Mouse (Mus musculus) megakaryocyte, adult 5-6 weeks (primary cell): ENCODE results near the gene Cyp2w1. TPM values are rescaled to one million over a fixed set of nuclear protein-coding genes. Genes with fewer than 3 reads are reported as not detected.

Experiments
- ATAC-seq: 2 replicates; pipeline ENCODE4 v1.8.0; 2016; ENCODE audit warnings: mild to moderate bottlenecking, inconsistent platforms; ENCODE audit not compliant: poor library complexity, severe bottlenecking
- total RNA-seq, 2 experiments: library from RNA; stranded (forward) in 1 of 2; stranded (reverse) in 1 of 2; fragments of 153-499, 151-499 nt in 1 of 2; fragments of 221-1000, 200-1000 nt in 1 of 2; gene quantifications; 2 replicates each; pipeline versions ENCODE4 v1.2.3 to v1.2.4; 2015 to 2017

The Cyp2w1 gene
- total RNA-seq (2015) (not detected in 2 replicates), total RNA-seq (2017) (not detected in 2 replicates)

- no peak for ATAC-seq
Observed at GRCm38 (mm10) chr5:139352317-139352716, at the start of gene Cyp2w1. Cyp2w1 (plus strand) TSS chr5:139352617.

GRCm38 (mm10) chr5:139303646-139304061, 48.8 kb upstream of the Cyp2w1 start:
- peak; percentile 13; the same call in 1 of the 2 replicates for ATAC-seq

- peak; percentile 95 for ATAC-seq
Observed at GRCm38 (mm10) chr5:139309946-139310345, 42.5 kb upstream of the Cyp2w1 start.

GRCm38 (mm10) chr5:139310477-139310876, 41.9 kb upstream of the Cyp2w1 start:
- ATAC-seq: no peak

GRCm38 (mm10) chr5:139311822-139312221, 40.6 kb upstream of the Cyp2w1 start:
- no peak for ATAC-seq

GRCm38 (mm10) chr5:139313536-139313935, 38.9 kb upstream of the Cyp2w1 start:
- no peak for ATAC-seq

- ATAC-seq: no peak
Observed at GRCm38 (mm10) chr5:139314941-139315642, 37.3 kb upstream of the Cyp2w1 start.

GRCm38 (mm10) chr5:139316982-139317675, 35.3 kb upstream of the Cyp2w1 start:
- no peak for ATAC-seq

- no peak for ATAC-seq
Observed at GRCm38 (mm10) chr5:139317751-139318504, 34.5 kb upstream of the Cyp2w1 start.

GRCm38 (mm10) chr5:139320424-139320823, 32.0 kb upstream of the Cyp2w1 start:
- no peak for ATAC-seq

- no peak for ATAC-seq
Observed at GRCm38 (mm10) chr5:139321331-139321730, 31.1 kb upstream of the Cyp2w1 start.

GRCm38 (mm10) chr5:139323260-139323924, 29.0 kb upstream of the Cyp2w1 start:
- ATAC-seq: no peak

GRCm38 (mm10) chr5:139324045-139324491, 28.3 kb upstream of the Cyp2w1 start:
- ATAC-seq: peak; percentile 46

GRCm38 (mm10) chr5:139324691-139325394, 27.6 kb upstream of the Cyp2w1 start:
- peak; percentile 60 for ATAC-seq

GRCm38 (mm10) chr5:139325395-139325966, 26.9 kb upstream of the Cyp2w1 start, which contains the start of gene Adap1:
Adap1 (minus strand) TSS chr5:139325622.
- peak; percentile 45 for ATAC-seq

GRCm38 (mm10) chr5:139326111-139326696, 26.2 kb upstream of the Cyp2w1 start:
- ATAC-seq: no peak

GRCm38 (mm10) chr5:139326986-139327633, 25.3 kb upstream of the Cyp2w1 start:
- ATAC-seq: no peak

- peak; percentile 30 for ATAC-seq
Observed at GRCm38 (mm10) chr5:139327634-139328020, 24.8 kb upstream of the Cyp2w1 start.

- no peak for ATAC-seq
Observed at GRCm38 (mm10) chr5:139330766-139331165, 21.7 kb upstream of the Cyp2w1 start.
